Mouse (Mus musculus) embryonic facial prominence, embryonic 15.5 days (tissue): ENCODE results near the gene Gm17949. TPM values are rescaled to one million over a fixed set of nuclear protein-coding genes. Genes with fewer than 3 reads are reported as not detected.
"Not testable (repeated sequence)": the region's sequence is repeated elsewhere in the genome, so short reads cannot be mapped to it uniquely, and the experiment has no call there.

Source experiments
- ATAC-seq: fragments of 200-750 bp; cut with Nextera tagmentation; 2 replicates; pipeline ENCODE4 v1.8.0; 2017; ENCODE audit warnings: low read depth, moderate TSS enrichment; ENCODE audit not compliant: insufficient number of reproducible peaks, low FRiP score, low TSS enrichment
- H3K27ac ChIP-seq: fragments of 300-500 bp; sonication (generic); replicated peaks from 2 replicates; pipeline ENCODE4 v1.5.1; 2015; ENCODE audit warnings: mild to moderate bottlenecking, inconsistent platforms
- H3K27me3 ChIP-seq: fragments of 300-500 bp; sonication (generic); 2 replicates; pipeline ENCODE4 v1.6.1; 2015; ENCODE audit warnings: inconsistent platforms
- H3K36me3 ChIP-seq: fragments of 300-500 bp; sonication (generic); 2 replicates; pipeline ENCODE4 v1.6.1; 2015; ENCODE audit warnings: mild to moderate bottlenecking, inconsistent platforms
- H3K4me1 ChIP-seq: fragments of 300-500 bp; sonication (generic); 2 replicates; pipeline ENCODE4 v1.6.1; 2015; ENCODE audit warnings: inconsistent platforms
- H3K4me2 ChIP-seq: fragments of 300-500 bp; sonication (generic); replicated peaks from 2 replicates; pipeline ENCODE4 v1.6.1; 2015; ENCODE audit warnings: mild to moderate bottlenecking, inconsistent platforms
- H3K4me3 ChIP-seq: fragments of 300-500 bp; sonication (generic); replicated peaks from 2 replicates; pipeline ENCODE4 v1.5.1; 2015; ENCODE audit warnings: mild to moderate bottlenecking, inconsistent platforms
- H3K9ac ChIP-seq: fragments of 300-500 bp; sonication (generic); 2 replicates; pipeline ENCODE4 v1.6.1; 2015; ENCODE audit warnings: inconsistent platforms
- H3K9me3 ChIP-seq: fragments of 300-500 bp; sonication (generic); replicated peaks from 2 replicates; pipeline ENCODE4 v1.6.1; 2016; ENCODE audit warnings: inconsistent platforms
- WGBS: fragments of 180-500 bp; shearing (Covaris S2); methylation state at CpG from one replicate; pipeline ENCODE4 v1.1.7; 2015; 5-methylcytosine and 5-hydroxymethylcytosine counted together
- polyA plus RNA-seq: library from polyadenylated mRNA; unstranded; fragments of >200 nt; fragmentation: Nextera tagmentation; extraction: Ambion mirVana; gene quantifications from 2 replicates; pipeline ENCODE4 v1.2.1, GENCODE M21; 2015

Gm17949 gene
- polyA plus RNA-seq, 1 experiment from 2014 or later = 0.60 TPM

DNA sequence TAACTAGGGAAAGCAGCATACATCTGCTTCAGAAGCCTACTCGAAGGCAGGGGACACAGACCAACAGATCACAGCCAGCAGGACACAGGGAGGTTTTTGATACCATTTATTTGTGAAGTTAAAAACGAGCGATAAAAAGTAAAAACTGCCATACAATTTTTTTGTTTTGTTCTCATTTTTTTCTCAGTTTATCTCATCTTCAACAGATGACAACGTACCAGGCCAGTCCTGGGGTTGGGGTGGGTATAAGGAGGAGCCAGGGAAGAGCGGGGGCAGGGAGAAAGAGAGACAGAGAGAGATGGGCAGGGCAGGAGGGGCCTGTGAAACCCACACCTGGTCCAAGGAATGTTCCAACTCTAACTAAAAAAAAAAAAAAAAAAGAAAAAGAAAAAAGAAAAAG is 9.7 kb downstream of the Gm17949 start:
- 86% methylated on average over 5 of the region's 5 CpGs for WGBS
- H3K36me3 ChIP-seq = peaks cover 65% of the 10 kb centered on the region

DNA sequence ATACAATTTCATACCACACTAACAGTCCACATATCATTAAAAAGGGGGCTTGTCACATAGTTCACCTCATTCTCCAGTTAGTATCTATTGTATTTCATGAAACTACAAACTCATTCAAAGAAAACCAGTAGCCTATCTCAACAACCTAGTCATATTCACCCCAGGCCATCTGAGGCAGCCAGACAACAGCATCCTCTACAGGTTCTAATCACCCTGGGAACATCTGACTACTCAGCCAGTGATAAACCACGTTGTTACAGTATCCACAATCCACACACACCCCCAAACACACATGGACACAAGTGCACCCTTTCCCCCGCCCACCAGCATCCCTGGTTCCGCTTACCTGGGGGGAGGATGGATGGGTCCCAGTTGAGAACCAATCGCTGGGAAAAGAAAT is 16.2 kb downstream of the Gm17949 start:
- Histone ChIP-seq H3K4me1 (peaks cover 12% of the 10 kb centered on the region), H3K36me3 (peaks cover 64% of the 10 kb centered on the region), H3K27me3 (no peaks in the 10 kb centered on the region), H3K4me2 (no peak overlapping the region), H3K4me3 (no peak overlapping the region), H3K9me3 (no peaks in the 10 kb centered on the region), H3K27ac (no peak overlapping the region), H3K9ac (no peak overlapping the region)
- no peak for ATAC-seq
- 86% methylated on average over 4 of the region's 4 CpGs for WGBS

More for the DNA sequence above, 9.7 kb downstream of the Gm17949 start:
- Histone ChIP-seq H3K9me3 (no peaks in the 10 kb centered on the region), H3K4me1 (no peaks in the 10 kb centered on the region), H3K27ac (no peak overlapping the region), H3K4me3 (no peak overlapping the region), H3K9ac (no peak overlapping the region), H3K4me2 (no peak overlapping the region), H3K27me3 (no peaks in the 10 kb centered on the region)
- no peak for ATAC-seq

DNA sequence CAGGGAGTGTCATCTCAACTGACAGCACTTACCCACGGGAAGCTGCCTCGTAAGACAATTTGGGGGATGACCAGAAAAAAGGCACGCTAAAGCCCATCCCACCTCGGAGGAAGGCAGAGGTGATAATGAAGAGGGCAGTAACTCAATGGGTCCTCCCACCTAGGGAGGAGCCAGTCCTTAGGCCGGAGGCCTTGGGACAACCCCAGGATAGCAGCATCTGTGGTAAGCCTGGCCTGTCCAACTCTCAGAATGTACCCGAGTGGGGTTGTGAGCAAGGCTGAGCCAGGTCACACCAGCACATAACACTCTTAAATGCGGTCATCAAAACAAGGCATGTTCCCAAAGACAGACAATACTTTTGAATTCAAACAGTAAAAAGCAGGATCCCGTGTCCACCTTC is 18.4 kb downstream of the Gm17949 start:
- no peak for ATAC-seq
- H3K4me3 ChIP-seq = peak overlapping the region; percentile 90
- WGBS = 43% methylated on average over 8 of the region's 8 CpGs

DNA sequence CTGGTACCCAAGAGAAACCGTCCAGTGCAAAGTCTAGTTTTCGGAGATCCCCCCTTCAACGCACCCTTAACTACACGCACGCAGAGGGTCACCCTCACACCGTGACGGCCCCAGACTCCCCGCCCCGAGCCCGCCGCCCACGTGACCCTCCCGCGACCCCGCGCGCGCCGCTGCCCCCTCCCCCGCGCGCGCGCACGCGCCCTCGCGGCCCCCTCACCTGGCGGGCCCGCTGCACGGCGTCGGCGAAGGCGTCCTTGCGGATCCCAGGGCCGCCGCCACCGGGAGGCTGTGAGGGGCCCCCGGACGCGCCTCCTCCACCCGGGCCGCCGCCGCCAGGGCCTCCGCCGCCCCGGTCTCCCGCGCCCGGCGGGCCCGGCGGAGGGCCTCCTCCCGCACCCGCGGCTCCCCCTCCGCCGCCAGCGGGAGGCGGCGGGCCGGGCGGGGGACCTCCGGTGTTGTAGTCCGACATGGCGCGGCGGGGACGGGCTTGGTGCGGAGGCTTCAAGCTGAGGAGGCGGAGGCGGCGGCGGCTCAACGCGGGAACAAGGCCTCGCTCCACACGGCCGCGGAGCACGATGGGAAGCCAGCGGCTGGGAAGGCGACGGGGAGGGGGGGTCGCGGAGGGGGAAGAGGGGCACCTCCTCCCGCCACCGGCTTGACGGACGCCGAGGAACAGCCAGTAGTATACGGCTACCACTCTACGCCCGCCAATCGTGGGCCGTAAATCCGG is 19.8 kb downstream of the Gm17949 start, which contains the start of gene Khsrp:
Gene Khsrp, minus strand, starts transcription at position 592 of the 730 bp plus-strand sequence.
- WGBS = under 1% methylated on average over 84 of the region's 99 CpGs
- peak within 1 kb of the TSS; percentile 68 for H3K4me2 ChIP-seq
- H3K9ac ChIP-seq = peak within 1 kb of the TSS; percentile 100
- peak within 1 kb of the TSS; percentile 90 for H3K4me3 ChIP-seq
- no peaks in the 10 kb centered on the region for H3K9me3 ChIP-seq
- H3K27ac ChIP-seq = peak within 1 kb of the TSS; percentile 93
- H3K27me3 ChIP-seq = no peaks in the 10 kb centered on the region
- H3K36me3 ChIP-seq = peaks cover 28% of the 10 kb centered on the region
- H3K4me1 ChIP-seq = peaks cover 12% of the 10 kb centered on the region
- ATAC-seq = no peak

More for the DNA sequence above, 18.4 kb downstream of the Gm17949 start:
- Histone ChIP-seq H3K36me3 (peaks cover 42% of the 10 kb centered on the region), H3K9ac (peak overlapping the region; percentile 100), H3K9me3 (no peaks in the 10 kb centered on the region), H3K27me3 (no peaks in the 10 kb centered on the region), H3K4me1 (peaks cover 12% of the 10 kb centered on the region), H3K4me2 (peak overlapping the region; percentile 68), H3K27ac (no peak overlapping the region)

DNA sequence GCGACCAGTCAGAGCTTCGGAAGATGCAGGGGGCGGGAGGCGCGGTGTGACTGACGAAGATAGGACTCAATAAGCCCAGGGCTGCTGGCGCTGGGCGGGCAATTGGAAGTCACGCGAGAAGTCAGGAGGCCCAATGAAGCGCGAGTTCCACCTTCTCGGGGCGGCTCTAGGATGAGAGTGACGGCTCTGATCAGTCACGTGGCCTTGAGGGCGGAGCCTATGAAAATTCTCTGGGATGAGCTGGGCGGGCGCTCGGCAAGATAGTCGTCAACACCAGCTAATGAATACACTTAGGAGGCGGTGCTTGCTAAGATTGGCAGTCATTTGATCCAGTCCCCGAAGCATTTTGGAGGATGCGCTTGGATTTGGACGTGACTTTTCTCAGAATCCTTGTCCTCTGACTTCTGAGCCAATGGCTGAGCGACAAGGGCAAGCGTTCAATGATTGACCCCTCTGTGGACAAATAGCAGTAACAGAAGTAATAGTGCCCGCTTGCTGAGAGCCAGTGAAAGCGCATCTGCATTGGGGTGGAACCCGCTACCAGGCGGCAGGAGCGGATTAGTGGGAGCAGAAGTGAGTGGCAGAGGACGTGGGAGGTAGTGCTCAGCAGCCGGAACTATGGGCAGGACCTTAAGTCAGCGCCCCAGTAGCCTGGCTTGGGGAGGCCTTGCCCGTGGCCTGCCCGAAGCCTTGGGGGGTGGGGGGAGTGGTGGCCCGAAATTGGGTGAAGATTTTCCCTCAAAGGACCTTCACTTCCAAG is 20.6 kb downstream of the Gm17949 start:
- ATAC-seq = peak; percentile 98
- H3K4me1 ChIP-seq = peaks cover 12% of the 10 kb centered on the region
- H3K4me2 ChIP-seq = peak overlapping the region; percentile 62
- no peaks in the 10 kb centered on the region for H3K9me3 ChIP-seq
- peaks cover 21% of the 10 kb centered on the region for H3K36me3 ChIP-seq
- H3K9ac ChIP-seq = no peak overlapping the region
- H3K27me3 ChIP-seq = no peaks in the 10 kb centered on the region
- peak overlapping the region; percentile 90 for H3K4me3 ChIP-seq
- under 1% methylated on average over 38 of the region's 38 CpGs for WGBS
- peak overlapping the region; percentile 92 for H3K27ac ChIP-seq

DNA sequence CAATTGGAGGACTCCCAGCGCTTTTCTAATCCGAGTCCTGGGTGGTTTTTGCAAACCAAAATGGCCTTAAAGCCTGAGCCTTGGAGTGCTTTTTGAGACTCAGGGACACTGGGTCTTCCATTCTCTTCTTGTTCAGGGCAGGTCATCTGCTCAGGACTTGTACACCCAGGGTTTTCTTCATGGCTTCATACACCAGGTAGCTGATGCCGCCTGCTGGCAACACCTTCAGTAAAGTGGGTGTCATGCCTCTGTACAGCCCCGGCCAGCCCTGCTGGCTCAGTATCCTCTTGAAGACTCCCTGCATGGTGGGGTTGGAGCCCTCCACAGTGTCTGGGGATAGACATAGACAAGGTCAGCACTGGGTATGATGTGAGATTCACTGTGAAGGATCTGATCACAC is 21.6 kb downstream of the Gm17949 start:
- H3K36me3 ChIP-seq = peaks cover 10% of the 10 kb centered on the region
- H3K27me3 ChIP-seq = no peaks in the 10 kb centered on the region
- WGBS = 89% methylated on average over 4 of the region's 4 CpGs
- H3K27ac ChIP-seq = no peak overlapping the region
- peaks cover 12% of the 10 kb centered on the region for H3K4me1 ChIP-seq
- no peak overlapping the region for H3K4me2 ChIP-seq
- H3K4me3 ChIP-seq = no peak overlapping the region
- no peak overlapping the region for H3K9ac ChIP-seq
- ATAC-seq = no peak
- no peaks in the 10 kb centered on the region for H3K9me3 ChIP-seq

DNA sequence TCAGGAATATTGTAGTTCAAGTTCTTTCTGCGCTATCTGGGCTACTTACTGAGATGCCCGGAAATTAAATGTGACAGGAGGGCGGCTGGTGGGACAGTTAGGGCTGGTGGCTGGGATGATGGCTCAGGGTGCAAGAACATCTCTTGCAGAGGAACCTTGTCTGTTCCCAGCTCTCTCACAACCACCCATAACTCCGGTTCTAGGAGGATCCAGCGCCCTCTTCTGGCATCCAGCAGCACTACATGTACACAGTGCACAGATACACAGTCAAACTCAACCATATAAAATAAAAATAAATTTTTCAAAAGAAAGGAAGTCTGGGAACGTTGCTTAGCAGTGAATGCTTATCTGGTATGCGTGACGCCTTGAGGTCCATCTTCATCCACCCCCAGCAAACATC is 27.7 kb downstream of the Gm17949 start:
- 40% methylated on average over 8 of the region's 8 CpGs for WGBS
- no peak overlapping the region for H3K4me3 ChIP-seq

DNA sequence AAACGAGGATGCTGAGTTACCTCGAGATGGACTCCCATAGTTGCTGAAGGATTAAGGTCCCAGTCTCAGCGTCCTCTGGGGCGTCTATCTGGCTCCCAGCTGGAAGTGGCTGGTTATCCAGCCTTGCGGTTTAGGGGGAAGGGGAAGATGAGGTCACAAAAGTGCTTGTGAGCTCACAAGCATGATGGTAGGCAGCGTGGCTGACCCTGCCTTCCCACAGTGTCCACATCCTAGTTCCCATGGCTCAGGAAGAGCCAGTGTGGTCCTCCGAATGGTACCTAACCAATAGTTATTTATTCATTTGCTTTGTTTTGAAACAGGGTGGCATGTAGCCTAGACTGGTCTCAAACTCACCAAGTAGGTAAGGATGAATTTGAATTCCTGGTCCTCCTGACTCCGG is 30.3 kb downstream of the Gm17949 start, which contains the start of gene Slc25a41:
Gene Slc25a41, minus strand, starts transcription at position 101 of the 400 bp plus-strand sequence.
- peaks cover 5% of the 10 kb centered on the region; the same call in 1 of the 2 replicates for H3K36me3 ChIP-seq
- no peak within 1 kb of the TSS for H3K4me3 ChIP-seq
- no peak for ATAC-seq
- no peaks in the 10 kb centered on the region for H3K4me1 ChIP-seq
- WGBS = 63% methylated on average over 8 of the region's 8 CpGs
- no peak within 1 kb of the TSS for H3K4me2 ChIP-seq
- H3K9me3 ChIP-seq = no peaks in the 10 kb centered on the region
- 0 out of 2 replicates have a peak, but pooled peaks cover 6% of the 10 kb centered on the region for H3K27me3 ChIP-seq
- H3K9ac ChIP-seq = no peak within 1 kb of the TSS
- H3K27ac ChIP-seq = no peak within 1 kb of the TSS

More for the DNA sequence above, 27.7 kb downstream of the Gm17949 start:
- ATAC-seq = no peak
- 0 out of 2 replicates have a peak, but pooled peaks cover 6% of the 10 kb centered on the region for H3K27me3 ChIP-seq
- no peaks in the 10 kb centered on the region for H3K4me1 ChIP-seq
- H3K9ac ChIP-seq = no peak overlapping the region
- H3K9me3 ChIP-seq = no peaks in the 10 kb centered on the region
- no peak overlapping the region for H3K27ac ChIP-seq
- H3K4me2 ChIP-seq = no peak overlapping the region
- H3K36me3 ChIP-seq = no peaks in the 10 kb centered on the region

DNA sequence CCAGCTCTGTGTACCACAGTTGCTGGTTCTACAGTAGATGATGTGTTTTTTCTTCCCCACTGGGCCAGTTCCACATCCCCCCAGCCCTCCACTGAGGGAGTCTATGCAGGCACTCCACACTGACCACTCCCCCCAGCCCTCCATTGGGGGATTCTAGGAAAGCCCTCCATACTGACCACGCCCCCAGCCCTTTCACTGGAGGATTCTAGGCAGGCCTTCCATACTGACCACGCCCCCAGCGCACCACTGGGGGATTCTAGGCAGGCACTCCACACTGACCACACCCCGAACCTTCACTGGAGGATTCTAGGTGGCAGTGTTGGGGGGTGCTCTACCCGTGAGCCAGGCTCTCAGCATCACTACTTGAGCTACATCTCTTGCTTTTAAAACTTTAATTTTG is 36.1 kb downstream of the Gm17949 start:
- WGBS = 31% methylated on average over 5 of the region's 5 CpGs
- no peak overlapping the region for H3K9ac ChIP-seq
- no peak for ATAC-seq

DNA sequence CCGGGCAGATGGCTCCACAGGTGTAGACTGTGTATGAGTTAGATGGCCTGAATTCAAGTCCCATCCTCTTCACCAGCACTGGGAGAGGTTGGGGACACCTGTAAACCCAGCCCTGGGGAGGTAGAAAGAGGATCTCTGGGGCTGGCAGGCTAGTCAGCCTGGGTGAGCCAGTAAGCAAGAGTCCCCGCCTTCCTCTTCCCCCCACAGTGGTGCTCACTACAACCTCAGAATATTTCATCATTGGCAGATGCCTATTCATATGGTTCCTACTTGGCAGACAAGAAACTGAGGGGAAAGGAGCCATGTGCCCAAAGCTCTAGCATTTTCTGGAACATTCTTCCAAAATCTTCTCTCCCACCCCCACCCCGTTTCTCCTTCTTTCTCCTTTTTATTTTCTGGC is 37.5 kb downstream of the Gm17949 start:
- Histone ChIP-seq H3K4me1 (no peaks in the 10 kb centered on the region), H3K4me2 (no peak overlapping the region), H3K4me3 (no peak overlapping the region), H3K27me3 (no peaks in the 10 kb centered on the region), H3K9ac (no peak overlapping the region), H3K36me3 (peaks cover 24% of the 10 kb centered on the region), H3K9me3 (no peaks in the 10 kb centered on the region), H3K27ac (no peak overlapping the region)
- 99% methylated on average over 3 of the region's 3 CpGs for WGBS
- no peak for ATAC-seq

More for the DNA sequence above, 36.1 kb downstream of the Gm17949 start:
- no peak overlapping the region for H3K27ac ChIP-seq
- no peaks in the 10 kb centered on the region for H3K4me1 ChIP-seq
- no peak overlapping the region for H3K4me3 ChIP-seq
- H3K27me3 ChIP-seq = no peaks in the 10 kb centered on the region
- no peak overlapping the region for H3K4me2 ChIP-seq
- peaks cover 16% of the 10 kb centered on the region for H3K36me3 ChIP-seq
- H3K9me3 ChIP-seq = no peaks in the 10 kb centered on the region

DNA sequence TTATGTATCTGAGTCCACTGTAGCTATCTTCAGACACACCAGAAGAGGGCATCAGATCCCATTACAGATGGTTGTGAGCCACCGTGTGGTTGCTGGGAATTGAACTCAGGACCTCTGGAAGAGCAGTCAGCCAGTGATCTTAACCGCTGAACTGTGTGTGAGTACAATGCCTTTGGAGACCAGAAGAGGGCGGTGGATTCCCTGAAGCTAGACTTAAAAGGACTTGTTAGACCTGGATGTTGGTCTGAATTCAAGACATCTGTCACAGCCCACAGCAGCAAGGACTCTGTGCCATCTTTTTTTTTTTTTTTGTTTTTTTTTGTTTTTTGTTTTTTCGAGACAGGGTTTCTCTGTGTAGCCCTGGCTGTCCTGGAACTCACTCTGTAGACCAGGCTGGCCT is 40.4 kb downstream of the Gm17949 start:
- not testable (repeated sequence) for ATAC-seq, H3K9ac ChIP-seq, H3K4me2 ChIP-seq, H3K27me3 ChIP-seq, H3K4me3 ChIP-seq, H3K4me1 ChIP-seq, H3K27ac ChIP-seq, H3K9me3 ChIP-seq
- WGBS = 85% methylated on average over 4 of the region's 4 CpGs
- H3K36me3 ChIP-seq = peaks cover 19% of the 10 kb centered on the region
